Mouse (Mus musculus): Measurements from ENCODE around the gene Nap1l4. TPM values are rescaled to one million over a fixed set of nuclear protein-coding genes. Genes with fewer than 3 reads are reported as not detected.
"Not testable (repeated sequence)": the region's sequence is repeated elsewhere in the genome, so short reads cannot be mapped to it uniquely, and the experiment has no call there.

Gene Nap1l4
- 196 and 211 TPM in 2 replicates for polyA plus RNA-seq (2015; fragmentation: Nextera tagmentation; extraction: Ambion mirVana)

DNA sequence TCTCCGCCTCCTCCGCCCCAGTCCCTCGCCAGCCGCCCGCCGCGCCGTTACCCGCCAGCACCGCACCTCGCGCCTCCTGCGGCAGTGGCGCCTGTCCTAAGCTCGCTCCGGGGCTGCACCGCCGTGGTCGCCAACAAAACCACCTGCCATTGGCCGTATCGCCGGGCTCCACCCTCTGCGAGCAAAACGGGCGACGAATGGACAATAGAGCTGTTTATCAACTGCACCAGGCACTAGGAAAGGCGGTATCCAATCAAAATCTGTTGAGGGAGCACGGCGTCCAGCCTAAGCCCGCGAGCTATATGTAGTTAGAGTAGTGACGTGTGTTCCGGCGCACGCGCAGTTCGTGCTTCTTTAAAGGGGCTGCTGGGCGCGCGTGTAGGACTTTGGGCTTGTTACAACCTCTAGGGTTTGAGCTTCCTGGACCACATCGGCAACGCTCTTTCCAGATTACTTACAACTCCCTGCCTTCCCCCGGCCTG is at the start of gene Nap1l4:
Nap1l4 (minus strand) TSS at position 131 of the 482 bp plus-strand sequence.
- peak; percentile 99 for DNase-seq (ENCODE audit: low spot score)

DNA sequence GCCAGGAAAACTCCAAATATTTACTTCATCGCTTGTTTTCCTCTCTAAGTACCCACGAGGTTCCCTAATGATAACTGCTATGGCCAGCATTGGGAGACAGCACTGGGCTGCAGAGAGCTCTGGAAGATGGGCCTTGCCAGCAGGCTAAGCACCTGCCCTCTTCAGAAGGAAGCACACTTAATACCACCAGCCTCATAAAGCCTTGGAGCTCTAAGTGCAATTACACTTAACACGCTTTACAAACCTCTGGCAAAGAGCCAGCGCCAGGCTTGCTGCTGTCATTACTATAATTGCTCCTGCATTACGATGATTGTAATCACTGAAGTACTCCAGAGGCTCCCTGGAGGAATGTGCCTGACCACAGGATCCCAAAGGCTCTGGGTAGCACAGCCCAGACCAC is 46.0 kb upstream of the Nap1l4 start:
- DNase-seq (ENCODE audit: low spot score) = no peak

DNA sequence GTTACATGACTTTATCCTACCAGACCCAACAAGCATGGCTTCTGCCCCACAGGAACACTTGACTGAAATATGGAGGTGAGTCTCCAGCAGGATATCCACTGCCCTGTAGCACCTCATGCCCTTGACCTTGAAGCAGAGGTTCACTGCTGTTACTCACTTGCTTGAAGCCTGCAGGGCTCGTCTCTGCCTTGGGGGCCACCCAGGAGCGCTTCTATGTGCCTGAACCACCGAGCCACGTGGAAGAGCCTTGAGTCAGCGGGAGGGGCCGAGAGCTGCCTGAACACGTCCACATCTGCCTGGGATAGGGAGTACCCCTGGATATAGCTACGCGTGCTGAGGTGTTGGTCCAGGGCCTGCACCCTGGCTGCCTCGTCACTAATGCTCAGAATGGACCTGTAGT is 43.3 kb upstream of the Nap1l4 start:
- DNase-seq (ENCODE audit: low spot score) = no peak

DNA sequence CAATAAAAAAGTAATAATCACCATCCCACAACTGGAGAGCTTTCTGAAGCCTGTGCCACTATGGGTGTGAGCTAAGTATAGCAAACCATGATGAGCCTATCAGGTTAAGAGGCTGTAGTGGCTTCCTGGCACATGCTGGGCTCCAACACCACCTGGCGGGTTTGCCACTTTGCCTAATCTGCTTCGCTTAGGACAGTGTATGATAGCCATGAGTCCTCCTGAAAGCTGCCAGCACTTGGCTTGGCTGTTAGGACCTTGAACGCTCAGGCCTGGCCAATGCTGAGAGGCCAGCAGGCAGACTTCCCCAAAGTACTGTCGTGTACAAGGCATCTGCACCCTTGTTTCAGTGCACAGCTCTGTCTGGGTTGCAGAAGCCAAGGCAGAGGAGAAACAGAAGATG is 39.1 kb upstream of the Nap1l4 start:
- DNase-seq (ENCODE audit: low spot score) = no peak

DNA sequence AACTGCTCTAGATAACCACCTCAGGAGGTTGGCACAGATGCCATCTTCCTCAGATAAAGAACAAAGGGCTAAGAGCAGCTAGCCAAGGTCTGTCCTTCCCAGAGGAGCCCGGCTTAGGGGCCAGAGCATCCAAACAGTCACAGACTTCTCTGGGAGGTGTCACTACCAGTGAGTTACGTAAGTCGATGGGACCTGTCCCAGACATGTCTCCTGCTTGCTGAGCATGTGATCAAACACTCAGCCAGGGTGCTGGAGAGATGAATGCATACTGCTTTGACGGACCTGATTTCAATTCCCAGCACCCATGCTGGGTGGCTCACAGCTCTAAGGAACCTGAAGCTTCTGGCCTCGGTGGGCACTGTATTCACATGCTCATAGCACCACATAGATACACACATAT is 38.7 kb upstream of the Nap1l4 start:
- DNase-seq (ENCODE audit: low spot score) = no peak

DNA sequence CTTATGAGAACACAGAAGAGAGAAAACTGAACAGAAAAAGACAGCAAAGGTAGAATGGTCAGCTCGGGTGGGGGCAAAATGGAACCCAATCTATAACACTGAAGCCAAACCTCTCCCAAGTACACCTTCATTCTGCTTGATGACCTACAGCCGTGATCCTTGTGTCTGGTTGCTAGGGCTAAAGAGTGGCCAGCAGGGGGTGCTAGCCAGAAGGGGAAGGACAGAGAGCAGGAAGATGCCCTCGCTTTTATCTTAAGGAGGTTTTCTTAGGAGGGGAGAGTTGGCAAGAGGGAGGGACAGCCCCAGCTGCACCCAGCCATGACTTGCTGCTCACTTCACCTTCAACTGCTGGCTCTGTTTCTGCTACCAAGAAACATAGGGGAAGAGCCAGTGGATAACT is 35.0 kb upstream of the Nap1l4 start:
- DNase-seq (ENCODE audit: low spot score) = peak; percentile 69

DNA sequence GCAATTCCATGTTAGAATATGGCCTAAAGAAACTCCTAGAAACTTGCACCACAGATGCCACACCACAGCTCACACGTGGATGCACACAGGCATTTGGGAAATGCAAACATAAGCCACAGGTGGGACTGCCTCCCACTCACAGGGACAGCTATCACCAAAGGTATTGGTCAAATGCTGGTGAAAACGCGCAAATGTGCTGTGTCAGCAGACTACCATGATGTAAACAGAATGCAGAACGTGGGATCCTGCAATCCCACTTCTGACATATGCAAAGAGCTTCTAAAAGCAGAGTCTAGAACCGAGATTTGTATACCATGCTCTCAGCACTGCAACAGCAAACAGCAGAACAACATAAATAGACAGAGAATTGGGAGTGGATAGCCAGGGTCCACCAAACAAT is 34.1 kb upstream of the Nap1l4 start:
- DNase-seq (ENCODE audit: low spot score) = no peak

DNA sequence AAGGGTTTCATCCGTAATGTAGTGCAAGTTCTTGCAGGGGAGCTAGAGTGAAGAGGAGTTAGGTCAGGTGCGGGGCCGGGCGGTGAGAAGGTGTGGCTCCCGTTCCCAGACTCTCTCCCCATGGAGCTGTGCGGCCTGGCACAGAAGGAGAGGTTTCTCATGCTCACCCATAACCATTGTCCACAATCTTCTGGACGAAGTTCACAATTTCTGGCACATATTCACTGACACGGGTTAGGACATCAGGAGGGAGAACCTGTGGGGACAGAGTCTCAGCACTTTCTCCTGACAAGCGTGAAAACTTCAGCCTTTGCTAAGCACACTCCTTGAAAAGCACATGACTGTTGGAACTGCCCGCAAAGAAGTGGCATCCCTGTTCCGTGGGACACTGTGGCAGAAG is 26.8 kb upstream of the Nap1l4 start:
- DNase-seq (ENCODE audit: low spot score) = no peak

DNA sequence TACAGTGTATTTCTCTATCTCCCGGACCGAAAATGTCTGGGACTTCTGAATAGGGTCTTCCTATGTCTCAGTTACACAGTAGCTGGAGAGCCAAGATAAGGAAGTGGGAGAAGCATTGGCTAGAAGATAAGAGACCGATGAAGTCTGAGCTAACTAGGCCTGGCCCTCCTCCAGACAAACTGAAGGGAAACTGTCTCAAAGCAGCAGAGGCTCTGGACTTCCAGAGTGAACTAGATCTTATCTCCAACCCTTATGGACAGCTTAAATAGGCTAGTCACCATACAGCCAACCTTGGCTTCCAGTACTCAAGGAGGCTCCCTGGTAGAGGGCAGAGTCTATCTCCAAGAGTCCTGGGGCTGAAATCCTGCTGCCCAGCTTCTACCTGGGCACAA is 16.7 kb upstream of the Nap1l4 start:
- no peak for DNase-seq (ENCODE audit: low spot score)

DNA sequence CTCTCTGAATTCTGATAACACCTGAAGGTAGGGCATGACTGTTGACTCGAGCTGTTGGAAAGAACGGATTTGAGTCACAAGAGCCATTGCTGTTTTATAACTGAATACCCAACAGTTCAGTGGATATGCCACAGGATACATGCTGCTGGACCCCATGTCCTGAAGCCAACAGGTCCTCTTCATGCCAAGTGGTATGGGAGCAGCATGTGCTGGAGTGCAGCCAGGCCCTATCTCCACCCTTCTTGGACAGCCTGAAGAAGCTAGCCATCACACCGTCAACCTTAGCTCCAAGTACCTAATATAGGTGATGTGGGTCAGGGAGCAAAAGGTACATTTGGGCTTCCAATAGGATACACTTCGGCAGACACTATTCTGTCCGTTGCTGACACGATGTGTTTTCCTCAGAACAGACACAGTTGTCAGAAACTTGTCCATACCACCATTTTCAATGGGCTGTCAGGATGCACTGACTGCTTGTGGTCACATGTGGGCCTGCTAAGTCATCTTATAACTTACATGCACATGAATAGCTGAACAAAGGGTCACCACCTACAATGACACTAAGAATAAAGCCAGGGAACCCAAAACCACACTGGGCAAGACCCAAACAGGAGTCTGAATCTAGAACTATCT is 16.2 kb upstream of the Nap1l4 start:
- DNase-seq (ENCODE audit: low spot score) = no peak

DNA sequence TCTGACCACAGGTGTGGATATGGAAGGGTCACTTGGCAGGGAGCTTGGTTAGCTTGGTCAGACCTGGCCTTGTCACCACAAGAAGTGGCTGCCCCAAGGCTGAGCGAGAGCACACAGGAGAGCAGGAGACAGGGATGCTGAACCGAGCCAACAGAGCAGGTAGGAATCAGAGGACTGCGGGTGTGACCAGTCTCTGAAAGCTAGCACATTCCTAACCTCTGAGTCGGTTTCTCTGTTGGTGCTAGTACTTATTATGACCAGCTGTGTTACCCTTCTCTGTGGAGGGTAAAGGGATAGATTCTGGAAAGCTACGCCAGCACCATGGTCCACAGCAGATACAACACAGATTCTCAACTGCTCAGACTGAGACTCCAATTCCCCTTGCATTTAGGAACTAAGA is 14.9 kb upstream of the Nap1l4 start:
- DNase-seq (ENCODE audit: low spot score) = no peak

DNA sequence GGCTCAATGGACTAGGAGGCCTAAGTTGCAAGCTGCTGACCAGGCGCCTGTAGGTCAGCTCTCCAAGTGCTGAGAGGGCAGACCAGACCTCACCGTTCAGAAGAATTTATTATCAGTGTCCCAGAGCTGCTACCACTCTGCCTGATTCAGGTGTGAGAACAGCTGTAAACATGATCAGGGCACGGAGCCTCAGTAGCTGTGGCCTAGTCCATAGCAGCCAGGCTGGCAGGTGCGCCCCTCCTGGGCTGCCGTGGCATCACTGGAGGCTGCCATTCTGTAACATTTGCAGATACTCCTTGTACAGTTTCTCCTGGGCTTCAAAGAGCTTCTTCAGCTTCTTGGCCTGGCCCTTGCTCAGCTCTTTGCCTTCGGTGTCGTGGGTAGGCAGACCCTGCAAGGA is 8.7 kb upstream of the Nap1l4 start:
- no peak for DNase-seq (ENCODE audit: low spot score)

DNA sequence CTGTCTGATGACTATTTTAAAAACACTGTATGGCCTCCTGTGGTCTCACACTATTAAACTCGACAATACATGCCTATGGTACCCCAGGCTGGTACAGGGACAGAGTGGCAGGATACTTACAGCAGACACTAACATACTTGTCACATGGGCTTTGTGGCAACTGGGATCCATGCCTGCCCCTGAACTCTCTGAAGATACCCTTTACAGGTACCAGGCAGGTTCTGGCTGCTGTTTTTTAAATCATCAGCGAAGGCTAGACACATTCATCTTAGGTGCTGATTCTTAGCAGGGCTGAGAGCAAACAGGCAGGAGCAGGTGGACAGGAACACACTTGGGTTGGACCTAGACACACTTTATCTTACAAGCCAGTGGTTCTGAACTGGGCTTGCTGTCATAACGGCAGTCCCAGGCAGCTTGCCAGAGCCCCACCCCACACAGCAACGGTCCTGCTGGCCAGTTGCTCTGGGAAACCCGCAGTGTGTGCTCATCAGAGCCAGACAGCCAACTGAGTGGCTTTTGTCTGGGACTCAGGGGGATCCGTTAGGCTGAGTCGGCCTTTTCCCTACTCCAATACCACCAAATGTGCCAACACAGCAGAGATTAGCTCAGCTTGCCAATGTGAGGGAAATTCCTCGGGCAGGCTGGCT is 8.2 kb upstream of the Nap1l4 start:
- DNase-seq (ENCODE audit: low spot score) = no peak

DNA sequence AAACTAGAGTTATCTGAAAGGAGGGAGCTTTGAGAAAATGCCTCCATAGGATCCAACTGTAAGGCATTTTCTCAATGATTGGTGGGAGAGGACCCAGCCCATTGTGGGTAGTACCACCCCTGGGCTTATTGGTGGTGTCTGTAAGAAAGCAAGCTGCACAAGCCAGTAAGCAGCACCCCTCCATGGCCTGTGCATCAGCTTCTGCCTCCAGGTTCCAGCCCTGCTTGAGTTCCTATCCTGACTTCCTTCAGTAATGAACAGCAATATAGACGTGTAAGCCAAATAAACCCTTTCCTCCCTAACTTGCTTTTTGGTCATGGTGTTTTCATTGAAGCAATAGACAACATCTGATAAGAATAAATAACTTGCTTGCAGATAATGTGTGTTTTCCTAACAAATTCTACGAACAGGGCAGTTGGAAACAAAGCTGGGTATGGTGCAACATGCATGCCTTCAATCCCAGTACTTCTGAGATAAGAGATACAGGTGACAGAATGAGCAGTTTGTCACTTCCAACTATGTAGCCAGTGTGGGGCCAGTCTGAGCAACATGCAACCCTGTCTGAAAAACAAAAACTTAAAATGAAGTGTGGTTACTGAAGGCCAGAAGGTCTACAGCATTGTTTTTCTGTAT is 798 bp upstream of the Nap1l4 start:
- no peak for DNase-seq (ENCODE audit: low spot score)

DNA sequence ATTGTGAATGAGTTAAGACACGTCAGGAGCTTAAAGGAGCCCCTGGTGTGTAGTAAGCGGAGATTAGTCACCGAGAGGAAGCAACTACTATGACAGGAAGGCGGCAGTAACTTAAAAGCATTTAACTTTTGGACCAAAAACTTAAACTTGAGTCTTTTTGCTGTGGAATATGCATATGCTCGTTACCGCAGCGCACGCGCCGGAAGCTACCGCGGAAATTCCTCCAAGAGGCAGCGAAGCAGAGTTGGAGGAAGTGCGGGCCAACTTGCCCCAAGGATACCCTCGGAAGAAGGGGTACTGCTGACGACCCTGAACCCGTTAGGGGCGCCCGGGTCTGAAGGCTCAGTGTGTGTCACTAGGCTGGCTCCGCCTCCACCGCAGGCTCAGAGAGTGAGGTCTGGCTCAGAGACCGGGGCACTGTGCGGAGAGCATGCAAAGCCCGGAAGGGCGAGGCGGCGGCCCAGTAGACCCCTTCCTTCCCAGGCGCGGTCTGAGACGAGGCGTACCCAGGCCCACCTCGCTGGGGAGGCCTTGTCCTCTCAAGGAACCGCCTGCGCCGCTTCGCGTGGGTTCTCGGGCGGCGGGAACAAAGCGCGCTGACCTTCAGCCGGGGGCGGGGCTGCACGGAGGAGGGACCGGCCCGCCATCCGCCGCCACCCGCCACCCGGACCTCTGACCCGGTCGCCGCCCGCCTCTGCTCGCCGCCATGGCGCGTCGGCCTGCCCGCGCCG is 510 bp downstream of the Nap1l4 start:
- peak; percentile 77 for DNase-seq (ENCODE audit: low spot score)

DNA sequence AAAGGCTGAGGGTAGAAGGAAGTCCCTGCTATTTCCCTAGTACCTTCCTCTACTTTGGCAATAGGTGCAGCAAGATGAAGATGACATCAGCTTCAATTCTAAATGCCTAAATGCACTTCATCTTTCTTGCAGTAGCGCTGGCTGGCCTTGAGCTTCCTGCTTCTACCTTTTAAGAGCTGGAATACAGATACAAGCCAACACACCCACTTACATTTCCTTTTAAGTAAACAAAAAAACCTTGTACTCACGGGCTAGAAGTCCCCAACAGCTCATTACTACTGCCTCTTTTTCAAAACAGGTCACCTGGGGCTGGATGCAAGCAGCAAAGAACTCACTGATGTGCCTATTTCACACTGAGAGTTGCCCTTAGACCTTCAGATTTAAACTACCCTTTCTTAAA is 2.4 kb downstream of the Nap1l4 start:
- no peak for DNase-seq (ENCODE audit: low spot score)

DNA sequence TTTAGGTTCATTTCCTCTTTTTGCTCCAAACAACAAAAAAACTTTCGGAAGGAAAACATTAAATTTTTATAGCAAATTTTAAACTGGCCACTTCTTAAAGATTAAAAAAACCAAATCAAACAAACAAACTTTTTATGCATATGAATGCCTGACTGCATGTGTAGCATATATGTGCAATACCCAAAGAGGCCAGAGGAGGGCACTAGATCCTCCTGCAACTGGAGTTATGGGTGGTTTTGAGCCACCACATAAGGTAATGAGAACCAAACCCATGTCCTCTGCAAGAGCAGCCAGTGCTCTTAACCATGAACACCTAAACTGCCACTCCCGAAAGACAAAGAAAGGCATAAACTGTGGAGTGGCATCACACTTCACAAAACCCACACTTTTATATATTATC is 4.5 kb downstream of the Nap1l4 start:
- peak; percentile 50 for DNase-seq (ENCODE audit: low spot score)

DNA sequence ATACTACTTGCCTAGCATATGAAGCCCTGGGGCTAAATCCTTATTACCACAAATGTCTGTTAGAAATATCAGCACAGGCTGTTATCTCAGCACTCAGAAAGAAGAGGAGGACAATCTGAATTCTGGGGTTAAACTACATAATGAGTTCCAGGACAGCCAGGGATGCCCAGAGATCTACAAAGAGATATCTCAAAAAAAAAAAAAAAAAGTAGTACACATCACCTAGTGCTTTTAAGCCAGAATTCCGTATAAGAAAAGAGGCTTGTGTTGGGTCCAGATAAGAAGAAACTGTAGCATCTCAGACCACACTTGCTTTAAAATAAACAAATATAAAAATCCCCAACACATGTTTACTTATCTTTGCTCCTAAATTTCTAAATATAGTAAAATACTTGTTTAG is 10.2 kb downstream of the Nap1l4 start:
- DNase-seq (ENCODE audit: low spot score) = no peak

DNA sequence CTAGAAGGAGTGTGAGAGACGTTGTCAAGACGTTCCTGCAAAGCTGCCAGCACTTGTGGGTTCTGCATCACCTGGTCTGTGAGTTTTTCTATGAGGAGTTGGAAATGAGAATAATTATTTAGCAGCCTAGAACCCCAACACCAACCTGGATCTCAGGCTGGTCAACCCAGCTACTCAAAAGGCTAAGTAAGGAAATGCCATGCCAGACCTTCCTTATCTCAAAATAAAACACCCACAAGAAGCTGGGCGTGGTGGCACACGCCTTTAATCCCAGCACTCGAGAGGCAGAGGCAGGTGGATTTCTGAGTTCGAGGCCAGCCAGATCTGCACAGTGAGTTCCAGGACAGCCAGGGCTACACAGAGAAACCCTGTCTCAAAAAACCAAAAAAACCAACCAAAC is 10.7 kb downstream of the Nap1l4 start:
- not testable (repeated sequence) for DNase-seq (ENCODE audit: low spot score)

DNA sequence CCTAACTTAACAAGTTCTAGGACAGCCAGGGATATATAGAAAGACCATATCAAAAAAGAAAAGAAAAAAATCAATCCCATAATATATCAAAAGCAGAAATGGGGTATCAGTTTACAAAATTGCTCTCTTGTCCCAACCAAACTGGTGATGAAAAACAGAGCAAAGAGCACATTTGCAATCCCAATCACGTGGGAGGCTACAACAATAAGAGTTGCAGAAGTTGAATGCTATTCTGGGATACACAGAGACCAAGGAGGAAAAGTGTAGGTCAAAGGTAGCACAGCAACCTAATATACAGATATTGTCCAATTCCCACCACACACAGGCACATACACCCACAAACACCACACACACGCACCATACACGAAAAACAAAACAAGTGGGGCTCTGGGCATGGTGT is 12.7 kb downstream of the Nap1l4 start:
- DNase-seq (ENCODE audit: low spot score) = no peak

DNA sequence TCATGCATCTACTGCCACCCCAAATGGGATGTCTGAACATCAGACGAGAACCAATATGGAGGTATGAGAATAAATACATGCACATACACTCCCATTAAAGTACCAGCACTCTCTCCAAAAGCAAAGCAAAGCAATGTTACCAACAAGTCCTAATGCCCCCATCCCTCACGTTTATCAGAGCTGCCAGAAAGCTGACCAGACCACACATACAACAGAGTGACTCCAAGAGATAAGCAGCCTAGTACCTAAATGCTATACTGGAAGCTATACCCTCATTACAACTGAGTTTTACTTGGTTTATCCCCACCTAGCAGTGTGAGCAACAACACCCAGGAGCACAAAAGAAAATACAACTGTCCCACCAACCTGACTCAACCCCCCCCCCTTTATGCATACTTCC is 15.6 kb downstream of the Nap1l4 start:
- DNase-seq (ENCODE audit: low spot score) = no peak

DNA sequence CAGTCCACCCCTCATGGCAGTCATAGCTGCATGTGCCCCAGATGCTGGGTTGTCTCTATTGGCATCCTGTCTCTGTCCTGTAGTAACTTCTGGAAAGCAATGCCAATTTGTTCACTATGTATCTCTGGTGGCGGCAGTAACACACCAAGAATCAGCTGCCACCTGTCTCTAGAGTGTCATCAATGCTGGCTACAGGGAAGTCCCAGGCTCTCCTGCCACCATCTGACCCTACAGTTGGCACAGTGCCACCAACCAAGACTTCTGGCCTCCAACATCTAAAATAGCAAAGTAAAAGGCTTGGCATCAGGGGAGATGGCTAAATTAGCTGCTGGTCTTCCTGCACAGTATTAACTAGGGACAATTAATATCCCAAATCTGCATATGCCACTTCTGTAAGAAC is 16.5 kb downstream of the Nap1l4 start:
- no peak for DNase-seq (ENCODE audit: low spot score)
